Mouse (Mus musculus) olfactory bulb, adult 2 months (tissue): ENCODE data around the gene Selenow.

ENCODE experiments used
- CTCF ChIP-seq: fragments of 200-500 bp; IDR thresholded peaks from 2 replicates; pipeline ENCODE4 v1.5.1; 2012; ENCODE audit warnings: low read depth, mild to moderate bottlenecking, low read length, moderate library complexity; ENCODE audit not compliant: insufficient read depth
- POLR2A ChIP-seq: fragments of 200-500 bp; IDR thresholded peaks from 2 replicates; pipeline ENCODE4 v1.6.1; 2012; ENCODE audit warnings: mild to moderate bottlenecking, low read depth, low read length, moderate library complexity; ENCODE audit not compliant: insufficient read depth

DNA sequence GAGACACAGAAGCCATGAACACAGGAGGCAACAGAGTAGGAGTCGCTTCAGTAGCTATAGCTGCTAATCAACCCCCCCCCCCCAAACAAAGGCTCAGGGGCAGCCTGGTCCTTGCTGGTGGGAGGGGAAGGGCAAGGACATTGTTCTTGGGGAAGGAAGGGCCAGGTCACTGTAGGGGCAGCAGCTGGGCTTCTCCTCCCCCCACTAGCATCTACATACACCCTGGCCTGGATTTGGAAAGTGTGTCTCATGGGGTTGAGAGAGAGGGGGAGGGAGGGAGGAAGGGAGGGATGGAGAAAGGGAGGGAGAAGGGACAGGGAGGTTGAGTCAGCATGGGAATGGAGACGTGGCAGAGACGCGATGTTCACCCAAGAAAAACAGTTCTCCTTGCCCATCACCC lies 38.5 kb upstream of the Selenow start:
- TF ChIP-seq POLR2A (no peak), CTCF (no peak)
